Mouse (Mus musculus) forebrain, embryonic 10.5 days (tissue): ENCODE results near the gene Gm8909. TPM values are rescaled to one million over a fixed set of nuclear protein-coding genes. Genes with fewer than 3 reads are reported as not detected.
"Not testable (repeated sequence)": the region's sequence is repeated elsewhere in the genome, so short reads cannot be mapped to it uniquely, and the experiment has no call there.

Source experiments
- DNase-seq: peaks from one replicate; pipeline ENCODE4 v3.0.0-alpha.2; 2017; ENCODE audit warnings: low spot score; ENCODE audit errors: extremely low spot score
- H3K27ac ChIP-seq: fragments of 300-500 bp; sonication (generic); 2 replicates; pipeline ENCODE4 v1.5.1; 2016; ENCODE audit warnings: mild to moderate bottlenecking
- H3K27me3 ChIP-seq: fragments of 300-500 bp; sonication (generic); 2 replicates; pipeline ENCODE4 v1.6.1; 2016; ENCODE audit warnings: mild to moderate bottlenecking; ENCODE audit not compliant: poor library complexity, severe bottlenecking
- H3K36me3 ChIP-seq: fragments of 300-500 bp; sonication (generic); replicated peaks from 2 replicates; pipeline ENCODE4 v1.6.1; 2016; ENCODE audit warnings: mild to moderate bottlenecking, moderate library complexity
- H3K4me1 ChIP-seq: fragments of 300-500 bp; sonication (generic); 2 replicates; pipeline ENCODE4 v1.6.1; 2016
- H3K4me3 ChIP-seq: fragments of 300-500 bp; sonication (generic); 2 replicates; pipeline ENCODE4 v1.5.1; 2016; ENCODE audit warnings: mild to moderate bottlenecking, moderate library complexity
- H3K9me3 ChIP-seq: fragments of 300-500 bp; sonication (generic); 2 replicates; pipeline ENCODE4 v1.6.1; 2016; ENCODE audit warnings: mild to moderate bottlenecking, moderate library complexity
- WGBS: fragments of 180-500 bp; shearing (Covaris S2); methylation state at CpG from one replicate; pipeline ENCODE4 v1.1.7; 2016; 5-methylcytosine and 5-hydroxymethylcytosine counted together
- polyA plus RNA-seq: library from polyadenylated mRNA; unstranded; fragments of >200 nt; fragmentation: Nextera tagmentation; extraction: Ambion mirVana; gene quantifications from 2 replicates; pipeline ENCODE4 v1.2.1, GENCODE M21; 2016

The Gm8909 gene
- polyA plus RNA-seq, 1 experiment from 2014 or later = not detected

GRCm38 (mm10) chr17:36124111-36124510, 44.2 kb downstream of the Gm8909 start:
- not testable (repeated sequence) for H3K36me3 ChIP-seq, H3K9me3 ChIP-seq, DNase-seq, H3K27ac ChIP-seq, H3K4me3 ChIP-seq, H3K4me1 ChIP-seq
- peaks cover 48% of the 10 kb centered on the region for H3K27me3 ChIP-seq
- WGBS = 82% methylated on average over 3 of the region's 3 CpGs

GRCm38 (mm10) chr17:36121352-36122020, 46.9 kb downstream of the Gm8909 start, which contains the start of gene Gm19684:
Gene Gm19684 (plus strand): TSS chr17:36121678.
- WGBS = 6% methylated on average over 8 of the region's 8 CpGs
- DNase-seq, H3K9me3 ChIP-seq, H3K36me3 ChIP-seq, H3K27ac ChIP-seq, H3K4me1 ChIP-seq, H3K4me3 ChIP-seq: not testable (repeated sequence)
- H3K27me3 ChIP-seq = peaks cover 44% of the 10 kb centered on the region

- not testable (repeated sequence) for DNase-seq, H3K4me3 ChIP-seq, H3K4me1 ChIP-seq, H3K36me3 ChIP-seq, H3K27ac ChIP-seq, H3K9me3 ChIP-seq
- peaks cover 44% of the 10 kb centered on the region for H3K27me3 ChIP-seq
- 17% methylated on average over 18 of the region's 18 CpGs for WGBS
Observed at GRCm38 (mm10) chr17:36120839-36121238, 47.5 kb downstream of the Gm8909 start.

- H3K27ac ChIP-seq, H3K4me3 ChIP-seq, H3K36me3 ChIP-seq, H3K9me3 ChIP-seq, H3K4me1 ChIP-seq, DNase-seq: not testable (repeated sequence)
- 20% methylated on average over 3 of the region's 3 CpGs for WGBS
- peaks cover 47% of the 10 kb centered on the region for H3K27me3 ChIP-seq
Observed at GRCm38 (mm10) chr17:36116545-36116944, 51.8 kb downstream of the Gm8909 start.

Other genes with a start within 250 kb of the Gm8909 start
- gene Abcf1, start 198.8 kb downstream of the Gm8909 start, polyA plus RNA-seq = 114 and 129 TPM in 2 replicates
- gene Gnl1, start 188.7 kb downstream of the Gm8909 start, polyA plus RNA-seq = 66.9 and 68.8 TPM in 2 replicates
- 45.6 and 48.3 TPM in 2 replicates for gene Prr3, start 188.3 kb downstream of the Gm8909 start, polyA plus RNA-seq
- gene H2-T24, start 148.0 kb downstream of the Gm8909 start, polyA plus RNA-seq = 3.1 and 3.5 TPM in 2 replicates
- 2.1 and 3.3 TPM in 2 replicates for gene H2-T23, start 135.7 kb downstream of the Gm8909 start, polyA plus RNA-seq
- gene H2-T22, start 125.8 kb downstream of the Gm8909 start, polyA plus RNA-seq = 6.8 and 8.1 TPM in 2 replicates
- not detected in 2 replicates for gene Gm6034, start 125.6 kb downstream of the Gm8909 start, polyA plus RNA-seq
- not detected in 2 replicates for gene Gm11127, start 110.2 kb downstream of the Gm8909 start, polyA plus RNA-seq
- not detected in 2 replicates for gene Gm19684, start 46.9 kb downstream of the Gm8909 start, polyA plus RNA-seq
- gene Gm7030, start 39.1 kb downstream of the Gm8909 start, polyA plus RNA-seq = not detected in 2 replicates
- not detected in 2 replicates for gene H2-T3, start 21.8 kb upstream of the Gm8909 start, polyA plus RNA-seq
- 94.4 and 98.2 TPM in 2 replicates for gene Rpp21, start 89.5 kb upstream of the Gm8909 start, polyA plus RNA-seq
- gene Trim39, start 103.7 kb upstream of the Gm8909 start, polyA plus RNA-seq = 20.5 and 23.9 TPM in 2 replicates
- 0.21 TPM in 1 of 2 replicates, not detected in the other for gene H2-M10.2, start 118.0 kb upstream of the Gm8909 start, polyA plus RNA-seq
- gene H2-M10.1, start 157.6 kb upstream of the Gm8909 start, polyA plus RNA-seq = not detected in 2 replicates
- gene H2-M10.3, start 199.9 kb upstream of the Gm8909 start, polyA plus RNA-seq = not detected in 2 replicates